Mouse (Mus musculus) spleen, postnatal 36 days (tissue): ENCODE results near the gene Vwa7.
"Not testable (repeated sequence)": the region's sequence is repeated elsewhere in the genome, so short reads cannot be mapped to it uniquely, and the experiment has no call there.

Source experiments
- DNase-seq, 2 experiments: peaks; one replicate each; pipeline ENCODE4 v3.0.0; 2022; ENCODE audit warnings: low spot score in 2 of 2, mixed read lengths in 1 of 2

Vwa7 gene

GRCm38 (mm10) chr17:35021842-35022477 lies 5.6 kb downstream of the Vwa7 start:
- DNase-seq: no peak

- no peak for DNase-seq
These were observed 6.2 kb downstream of the Vwa7 start for GRCm38 (mm10) chr17:35022541-35023060.

GRCm38 (mm10) chr17:35023221-35023620 lies 6.8 kb downstream of the Vwa7 start:
- no peak for DNase-seq

- peak; percentile 54 to 60 for DNase-seq
These were observed 7.4 kb downstream of the Vwa7 start for GRCm38 (mm10) chr17:35023756-35024155.

- no peak for DNase-seq
These were observed 7.9 kb downstream of the Vwa7 start for GRCm38 (mm10) chr17:35024261-35024660.

- no peak for DNase-seq
These were observed 8.5 kb downstream of the Vwa7 start for GRCm38 (mm10) chr17:35024691-35025488.

- DNase-seq: no peak
These were observed 9.8 kb downstream of the Vwa7 start for GRCm38 (mm10) chr17:35026206-35026605.

GRCm38 (mm10) chr17:35027277-35028068 lies 11.1 kb downstream of the Vwa7 start, which contains the start of gene Sapcd1:
Sapcd1 (minus strand) TSS chr17:35028016.
- peak; percentile 57 to 61 for DNase-seq

- DNase-seq: no peak
These were observed 11.9 kb downstream of the Vwa7 start for GRCm38 (mm10) chr17:35028315-35028714.

- no peak for DNase-seq
These were observed 13.5 kb downstream of the Vwa7 start for GRCm38 (mm10) chr17:35029691-35030532.

GRCm38 (mm10) chr17:35031272-35031671 lies 14.9 kb downstream of the Vwa7 start:
- DNase-seq: no peak

- DNase-seq: no peak
These were observed 15.5 kb downstream of the Vwa7 start for GRCm38 (mm10) chr17:35031880-35032279.

GRCm38 (mm10) chr17:35032323-35032870 lies 16.0 kb downstream of the Vwa7 start:
- DNase-seq: no peak

GRCm38 (mm10) chr17:35033703-35034102 lies 17.3 kb downstream of the Vwa7 start:
- not testable (repeated sequence) for DNase-seq

- no peak for DNase-seq
These were observed 18.5 kb downstream of the Vwa7 start for GRCm38 (mm10) chr17:35034896-35035295.

- DNase-seq: no peak
These were observed 22.9 kb downstream of the Vwa7 start for GRCm38 (mm10) chr17:35039121-35039873.

- no peak for DNase-seq
These were observed 27.4 kb downstream of the Vwa7 start for GRCm38 (mm10) chr17:35043794-35044193.

- DNase-seq: no peak
These were observed 28.8 kb downstream of the Vwa7 start for GRCm38 (mm10) chr17:35044904-35045806.
